Mouse (Mus musculus) liver, adult 2 months (tissue): ENCODE measurements at regions not wholly inside any gene's neighbourhood (a gene's known extent, or its start where the extent isn't known, plus 50 kb on each side); places are given as distances from the start of the nearest gene placed in this dataset.

Source experiments
- DNase-seq: peaks from one replicate; pipeline ENCODE4 v3.0.0-alpha.2; 2011; ENCODE audit warnings: low read depth, low spot score; ENCODE audit errors: extremely low read depth
- H3K27ac ChIP-seq: fragments of 200-500 bp; replicated peaks from 2 replicates; pipeline ENCODE4 v1.5.1; 2012; ENCODE audit warnings: low read depth, mild to moderate bottlenecking, control low read depth, inconsistent platforms, low read length; ENCODE audit not compliant: insufficient read depth
- H3K27me3 ChIP-seq: fragments of 200-500 bp; 2 replicates; pipeline ENCODE4 v1.6.1; 2012; ENCODE audit warnings: mild to moderate bottlenecking, moderate library complexity, low read length, inconsistent platforms; ENCODE audit not compliant: control insufficient read depth, insufficient read depth
- H3K36me3 ChIP-seq: fragments of 200-500 bp; 2 replicates; pipeline ENCODE4 v1.6.1; 2012; ENCODE audit warnings: low read length, inconsistent platforms; ENCODE audit not compliant: control insufficient read depth, insufficient read depth
- H3K4me1 ChIP-seq: fragments of 200-500 bp; 2 replicates; pipeline ENCODE4 v1.6.1; 2011; ENCODE audit warnings: low read length; ENCODE audit not compliant: control insufficient read depth, insufficient read depth
- H3K4me3 ChIP-seq: fragments of 200-500 bp; 2 replicates; pipeline ENCODE4 v1.5.1; 2011; ENCODE audit warnings: low read depth, mild to moderate bottlenecking, control low read depth, low read length, moderate library complexity; ENCODE audit not compliant: insufficient read depth
- H3K79me2 ChIP-seq: fragments of 200-500 bp; 2 replicates; pipeline ENCODE4 v1.6.1; 2012; ENCODE audit warnings: inconsistent platforms, mild to moderate bottlenecking, low read length, moderate library complexity; ENCODE audit not compliant: control insufficient read depth, insufficient read depth
- H3K9ac ChIP-seq: fragments of 200-500 bp; 2 replicates; pipeline ENCODE4 v1.6.1; 2012; ENCODE audit warnings: low read depth, mild to moderate bottlenecking, control low read depth, inconsistent platforms, low read length
- CTCF ChIP-seq: fragments of 200-500 bp; IDR thresholded peaks from 2 replicates; pipeline ENCODE4 v1.5.1; 2011; ENCODE audit warnings: low read depth, low read length, control low read depth
- POLR2A ChIP-seq: fragments of 200-500 bp; IDR thresholded peaks from 2 replicates; pipeline ENCODE4 v1.6.1; 2011; ENCODE audit warnings: low read length, control low read depth; ENCODE audit not compliant: insufficient read depth; ENCODE audit errors: extremely low read depth
- WGBS: fragments of 180-500 bp; shearing (Covaris S2); methylation state at CpG from one replicate; pipeline ENCODE4 v1.1.7; 2018; 5-methylcytosine and 5-hydroxymethylcytosine counted together

- TF ChIP-seq POLR2A (no peak), CTCF (no peak)
Measured at GRCm38 (mm10) chr10:111684409-111685346, 178.6 kb downstream of the Phlda1 start.

GRCm38 (mm10) chr10:111686585-111686984 lies 180.5 kb downstream of the Phlda1 start:
- no peak overlapping the region for H3K4me3 ChIP-seq
- TF ChIP-seq CTCF = no peak
- TF ChIP-seq POLR2A = no peak
- H3K9ac ChIP-seq = no peak overlapping the region
- 90% methylated on average over 5 of the region's 5 CpGs for WGBS
- DNase-seq = no peak
- no peaks in the 10 kb centered on the region for H3K79me2 ChIP-seq
- H3K36me3 ChIP-seq = no peaks in the 10 kb centered on the region
- H3K4me1 ChIP-seq = no peaks in the 10 kb centered on the region
- H3K27ac ChIP-seq = no peak overlapping the region
- H3K27me3 ChIP-seq = no peaks in the 10 kb centered on the region

More at GRCm38 (mm10) chr10:111684409-111685346, 178.6 kb downstream of the Phlda1 start:
- no peaks in the 10 kb centered on the region for H3K27me3 ChIP-seq
- H3K36me3 ChIP-seq = no peaks in the 10 kb centered on the region
- no peaks in the 10 kb centered on the region for H3K4me1 ChIP-seq
- H3K9ac ChIP-seq = no peak overlapping the region
- no peak overlapping the region for H3K4me3 ChIP-seq
- H3K79me2 ChIP-seq = no peaks in the 10 kb centered on the region
- DNase-seq = no peak
- 81% methylated on average over 10 of the region's 10 CpGs for WGBS
- H3K27ac ChIP-seq = no peak overlapping the region

- peak; percentile 37 for DNase-seq
- no peaks in the 10 kb centered on the region for H3K36me3 ChIP-seq
- H3K27ac ChIP-seq = no peak overlapping the region
- WGBS = 78% methylated on average over 10 of the region's 10 CpGs
- no peaks in the 10 kb centered on the region for H3K4me1 ChIP-seq
- no peak overlapping the region for H3K9ac ChIP-seq
- no peaks in the 10 kb centered on the region for H3K79me2 ChIP-seq
- TF ChIP-seq CTCF (no peak), POLR2A (no peak)
- H3K4me3 ChIP-seq = no peak overlapping the region
- no peaks in the 10 kb centered on the region for H3K27me3 ChIP-seq
Measured at GRCm38 (mm10) chr10:111689587-111689986, 183.5 kb downstream of the Phlda1 start.

GRCm38 (mm10) chr10:111693762-111694161 lies 187.7 kb downstream of the Phlda1 start:
- H3K27me3 ChIP-seq = no peaks in the 10 kb centered on the region
- TF ChIP-seq CTCF = no peak
- TF ChIP-seq POLR2A = no peak
- no peak overlapping the region for H3K4me3 ChIP-seq
- H3K79me2 ChIP-seq = no peaks in the 10 kb centered on the region
- no peak overlapping the region for H3K9ac ChIP-seq
- H3K4me1 ChIP-seq = no peaks in the 10 kb centered on the region
- no peaks in the 10 kb centered on the region for H3K36me3 ChIP-seq
- no peak for DNase-seq
- no peak overlapping the region for H3K27ac ChIP-seq

- H3K27me3 ChIP-seq = no peaks in the 10 kb centered on the region
- DNase-seq = no peak
Measured at GRCm38 (mm10) chr10:111694227-111695200, 188.4 kb downstream of the Phlda1 start.

More at GRCm38 (mm10) chr10:111694227-111695200, 188.4 kb downstream of the Phlda1 start:
- no peak overlapping the region for H3K4me3 ChIP-seq
- no peaks in the 10 kb centered on the region for H3K36me3 ChIP-seq
- TF ChIP-seq CTCF = no peak
- no peak for TF ChIP-seq POLR2A
- no peak overlapping the region for H3K9ac ChIP-seq
- 69% methylated on average over 6 of the region's 6 CpGs for WGBS
- no peaks in the 10 kb centered on the region for H3K4me1 ChIP-seq
- H3K27ac ChIP-seq = no peak overlapping the region
- no peaks in the 10 kb centered on the region for H3K79me2 ChIP-seq
